Mouse (Mus musculus) c-Kit-positive CD71-positive TER-119-negative erythroid progenitor cells, embryonic 14.5 days (primary cell): ENCODE measurements at regions not wholly inside any gene's neighbourhood (a gene's known extent, or its start where the extent isn't known, plus 50 kb on each side); places are given as distances from the start of the nearest gene placed in this dataset.
"Not testable (repeated sequence)": the region's sequence is repeated elsewhere in the genome, so short reads cannot be mapped to it uniquely, and the experiment has no call there.

Experiments used
- DNase-seq: peaks from one replicate; pipeline ENCODE4 v3.0.0-alpha.2; 2013; ENCODE audit warnings: low read depth

GRCm38 (mm10) chr17:66206074-66206473, 82.8 kb downstream of the Ddx11 start:
- DNase-seq = no peak

- DNase-seq = not testable (repeated sequence)
Measured at GRCm38 (mm10) chr17:66207653-66208497, 84.6 kb downstream of the Ddx11 start.

- DNase-seq = not testable (repeated sequence)
Measured at GRCm38 (mm10) chr17:66208803-66209515, 85.6 kb downstream of the Ddx11 start.

- no peak for DNase-seq
Measured at GRCm38 (mm10) chr17:66211561-66211960, 88.2 kb downstream of the Ddx11 start.

- peak; percentile 22 for DNase-seq
Measured at GRCm38 (mm10) chr17:66212616-66213015, 89.3 kb downstream of the Ddx11 start.

- DNase-seq = no peak
Measured at GRCm38 (mm10) chr17:66218321-66218720, 95.0 kb downstream of the Ddx11 start.

GRCm38 (mm10) chr17:66219669-66220435, 96.5 kb downstream of the Ddx11 start:
- no peak for DNase-seq

GRCm38 (mm10) chr17:66221256-66221655, 97.9 kb downstream of the Ddx11 start:
- peak; percentile 53 for DNase-seq

- DNase-seq = no peak
Measured at GRCm38 (mm10) chr17:66223711-66224110, 100.4 kb downstream of the Ddx11 start.

- DNase-seq = no peak
Measured at GRCm38 (mm10) chr17:66224241-66224640, 100.9 kb downstream of the Ddx11 start.

GRCm38 (mm10) chr17:66232391-66232790, 109.1 kb downstream of the Ddx11 start:
- DNase-seq = no peak

- DNase-seq = no peak
Measured at GRCm38 (mm10) chr17:66232891-66233421, 109.6 kb downstream of the Ddx11 start.

GRCm38 (mm10) chr17:66233451-66233951, 110.2 kb downstream of the Ddx11 start:
- DNase-seq = no peak

- DNase-seq = no peak
Measured at GRCm38 (mm10) chr17:66234432-66234831, 111.1 kb downstream of the Ddx11 start.

- peak; percentile 58 for DNase-seq
Measured at GRCm38 (mm10) chr17:66235096-66235805, 111.9 kb downstream of the Ddx11 start.

GRCm38 (mm10) chr17:66235806-66236335, 112.6 kb downstream of the Ddx11 start:
- no peak for DNase-seq

- DNase-seq = no peak
Measured at GRCm38 (mm10) chr17:66241868-66242622, 118.7 kb downstream of the Ddx11 start.

GRCm38 (mm10) chr17:66244183-66244582, 120.9 kb downstream of the Ddx11 start:
- DNase-seq = no peak

GRCm38 (mm10) chr17:66246031-66246534, 122.8 kb downstream of the Ddx11 start:
- no peak for DNase-seq

- no peak for DNase-seq
Measured at GRCm38 (mm10) chr17:66251495-66251894, 128.2 kb downstream of the Ddx11 start.
